Comparison of ENCODE assay signal across 12 mouse cellular contexts in genomic region chr1:193844868-193845267, GRCm38 (mm10).
"Had no signal": no experiment of that assay in that cellular context is flagged by ENCODE, and none has a peak within 500 bp of the region (broad histone marks: within the 10 kb centered on the region; RNA-seq: fewer than 3 reads in every experiment).

No protein-coding gene starts in this region.

- H3K9ac ChIP-seq: liver, embryonic 15.5 days; midbrain, embryonic 13.5 days; neural tube, embryonic 15.5 days had no signal

- H3K9me3 ChIP-seq: limb, embryonic 10.5 days; liver, embryonic 15.5 days; midbrain, embryonic 13.5 days; neural tube, embryonic 15.5 days had no signal

- H3K27ac ChIP-seq: left cerebral cortex, adult 2 months; limb, embryonic 10.5 days; liver, embryonic 15.5 days; midbrain, embryonic 13.5 days; neural tube, embryonic 15.5 days; stomach, postnatal 0 days had no signal

- H3K4me2 ChIP-seq: liver, embryonic 11.5 days; liver, embryonic 15.5 days; midbrain, embryonic 13.5 days; neural tube, embryonic 15.5 days had no signal

- H3K27me3 ChIP-seq: liver, embryonic 15.5 days; midbrain, embryonic 13.5 days; neural tube, embryonic 15.5 days had no signal

- H3K36me3 ChIP-seq: limb, embryonic 10.5 days; liver, embryonic 15.5 days; midbrain, embryonic 13.5 days; neural tube, embryonic 15.5 days had no signal

- H3K4me1 ChIP-seq: limb, embryonic 10.5 days; liver, embryonic 15.5 days; neural tube, embryonic 15.5 days had no signal

- ATAC-seq: inflammation-experienced regulatory T-cells, adult 6 months; intestine, postnatal 0 days; midbrain, embryonic 13.5 days had no signal

- DNase-seq: lung, postnatal 36 days; thymus, postnatal 4 days had no signal

- H3K4me3 ChIP-seq: left cerebral cortex, adult 2 months; limb, embryonic 10.5 days; liver, embryonic 15.5 days; midbrain, embryonic 13.5 days; myocyte; neural tube, embryonic 15.5 days had no signal
